9 mouse cellular contexts compared by ENCODE assay signal in genomic region chr8:94954921-94955758, GRCm38 (mm10). TPM values are rescaled to one million over a fixed set of nuclear protein-coding genes. Genes with fewer than 3 reads are reported as not detected.
DNase-seq lines count a peak whose midpoint lies in the region; ATAC-seq and TF ChIP-seq lines count a peak whose summit lies in the region.
"Had no signal": no experiment of that assay in that cellular context is flagged by ENCODE, and none has a peak within 500 bp of the region (broad histone marks: within the 10 kb centered on the region; RNA-seq: fewer than 3 reads in every experiment).

No protein-coding gene starts in this region.

- H3K27ac ChIP-seq in bone marrow macrophage, adult 2 months (ENCODE audit: insufficient read depth, low read depth, low read length): no peak overlapping the region
- no peak overlapping the region for H3K27ac ChIP-seq in hindbrain, postnatal 0 days
- peak overlapping the region; percentile 79 for H3K27ac ChIP-seq in liver, embryonic 13.5 days
- H3K27ac ChIP-seq: embryonic facial prominence, embryonic 12.5 days had no signal

- H3K9me3 ChIP-seq in hindbrain, postnatal 0 days (ENCODE audit: low read length): no peaks in the 10 kb centered on the region
- no peaks in the 10 kb centered on the region for H3K9me3 ChIP-seq in liver, embryonic 13.5 days (replicated peaks)
- H3K9me3 ChIP-seq: embryonic facial prominence, embryonic 12.5 days had no signal

- H3K9ac ChIP-seq in hindbrain, postnatal 0 days (replicated peaks; ENCODE audit: low read length): no peak overlapping the region
- peak overlapping the region; percentile 37; the same call in 1 of the 2 replicates for H3K9ac ChIP-seq in liver, embryonic 13.5 days
- H3K9ac ChIP-seq: embryonic facial prominence, embryonic 12.5 days had no signal

- peak; percentile 18 to 49 for DNase-seq in frontal cortex, postnatal 36 days (ENCODE audit: low spot score in 2 of 2)
- no peak for DNase-seq in frontal cortex, postnatal 25 days (ENCODE audit: low spot score in 2 of 2)
- peak; percentile 75 to 79 for DNase-seq in B cell, adult 2 months
- peak; percentile 76 for DNase-seq in hindbrain, postnatal 0 days (ENCODE audit: low spot score)
- DNase-seq in liver, embryonic 13.5 days: peak; percentile 60
- DNase-seq in right cerebral cortex, postnatal 10 days (ENCODE audit: low spot score in 2 of 2): peak; percentile 76
- no peak for DNase-seq in urinary bladder, adult 18-20 months (ENCODE audit: low spot score in 2 of 2)

- WGBS in hindbrain, postnatal 0 days: 40% methylated on average over 9 of the region's 9 CpGs
- 5% methylated on average over 9 of the region's 9 CpGs for WGBS in liver, embryonic 13.5 days (ENCODE audit: insufficient replicate concordance)

- H3K4me3 ChIP-seq in bone marrow macrophage, adult 2 months (ENCODE audit: insufficient read depth, low read length): peak overlapping the region; percentile 20
- H3K4me3 ChIP-seq in hindbrain, postnatal 0 days (ENCODE audit: low read length): no peak overlapping the region
- H3K4me3 ChIP-seq in liver, embryonic 13.5 days (replicated peaks): no peak overlapping the region
- H3K4me3 ChIP-seq: embryonic facial prominence, embryonic 12.5 days had no signal

- no peak for ATAC-seq in hindbrain, postnatal 0 days
- ATAC-seq in liver, embryonic 13.5 days (ENCODE audit: low read depth): peak; percentile 80

- peak; percentile 50; the same call in 1 of the 2 replicates for TF ChIP-seq CTCF in bone marrow macrophage, adult 2 months (IDR thresholded peaks at IDR 0.05; ENCODE audit: low read depth, low read length)
- TF ChIP-seq CTCF in hindbrain, postnatal 0 days (IDR thresholded peaks at IDR 0.05; ENCODE audit: low read depth): peak; percentile 67

- no peaks in the 10 kb centered on the region for H3K27me3 ChIP-seq in hindbrain, postnatal 0 days (ENCODE audit: insufficient read depth, low read length)
- no peaks in the 10 kb centered on the region for H3K27me3 ChIP-seq in liver, embryonic 13.5 days
- H3K27me3 ChIP-seq: embryonic facial prominence, embryonic 12.5 days had no signal

- no peaks in the 10 kb centered on the region for H3K36me3 ChIP-seq in hindbrain, postnatal 0 days (ENCODE audit: insufficient read depth, low read length)
- H3K36me3 ChIP-seq in liver, embryonic 13.5 days: no peaks in the 10 kb centered on the region
- H3K36me3 ChIP-seq: embryonic facial prominence, embryonic 12.5 days had no signal

- no peak for TF ChIP-seq POLR2A in bone marrow macrophage, adult 2 months (IDR thresholded peaks at IDR 0.05; ENCODE audit: borderline replicate concordance, low read depth, low read length)

- H3K4me1 ChIP-seq in bone marrow macrophage, adult 2 months (ENCODE audit: control insufficient read depth, insufficient read depth, low read length): peaks cover 7% of the 10 kb centered on the region
- H3K4me1 ChIP-seq in hindbrain, postnatal 0 days (ENCODE audit: insufficient read depth, low read length): no peaks in the 10 kb centered on the region; the same call in 1 of the 2 replicates
- H3K4me1 ChIP-seq in liver, embryonic 13.5 days (replicated peaks): peaks cover 45% of the 10 kb centered on the region
- H3K4me1 ChIP-seq: embryonic facial prominence, embryonic 12.5 days had no signal

- H3K4me2 ChIP-seq in hindbrain, postnatal 0 days (ENCODE audit: low read depth, low read length): no peak overlapping the region
- H3K4me2 ChIP-seq in liver, embryonic 13.5 days: peak overlapping the region; percentile 36
- H3K4me2 ChIP-seq: embryonic facial prominence, embryonic 12.5 days had no signal

RNA-seq across cellular contexts. Expression of gene Adgrg1, which starts 19.4 kb away (rescaled TPM):
- 1.1 and 1.8 TPM in 2 replicates for polyA plus RNA-seq in bone marrow macrophage, adult 2 months (2012; ENCODE audit: insufficient read depth, insufficient read length, missing spikeins)
- 236 and 284 TPM in 2 replicates for total RNA-seq in hindbrain, postnatal 0 days (2014; rRNA removed)
- 105 TPM in 2 replicates for polyA plus RNA-seq in hindbrain, postnatal 0 days (2015; fragmentation: Nextera tagmentation; extraction: Ambion mirVana)
- 42.7 and 55.6 TPM in 2 replicates for polyA plus RNA-seq in liver, embryonic 13.5 days (2015; fragmentation: Nextera tagmentation; extraction: Ambion mirVana)

RNA-seq across cellular contexts. Expression of gene Adgrg5, which starts 31.6 kb away (rescaled TPM):
- not detected in 2 replicates for polyA plus RNA-seq in bone marrow macrophage, adult 2 months (2012; ENCODE audit: insufficient read depth, insufficient read length, missing spikeins)
- not detected in 2 replicates for total RNA-seq in hindbrain, postnatal 0 days (2014; rRNA removed)
- polyA plus RNA-seq in hindbrain, postnatal 0 days (2015; fragmentation: Nextera tagmentation; extraction: Ambion mirVana): 0.11 TPM in 1 of 2 replicates, not detected in the other
- polyA plus RNA-seq in liver, embryonic 13.5 days (2015; fragmentation: Nextera tagmentation; extraction: Ambion mirVana): 0.43 and 0.52 TPM in 2 replicates

RNA-seq across cellular contexts. Expression of gene Ccdc102a, which starts 37.2 kb away (rescaled TPM):
- polyA plus RNA-seq in bone marrow macrophage, adult 2 months (2012; ENCODE audit: insufficient read depth, insufficient read length, missing spikeins): not detected in 2 replicates
- total RNA-seq in hindbrain, postnatal 0 days (2014; rRNA removed): 7.8 and 12.8 TPM in 2 replicates
- 5.5 and 6.1 TPM in 2 replicates for polyA plus RNA-seq in hindbrain, postnatal 0 days (2015; fragmentation: Nextera tagmentation; extraction: Ambion mirVana)
- polyA plus RNA-seq in liver, embryonic 13.5 days (2015; fragmentation: Nextera tagmentation; extraction: Ambion mirVana): 3.5 TPM in 2 replicates

Comparison
In these comparisons a context has a peak if more than half of its experiments do, and no peak if none do; other contexts are left out.
1. DNase-seq: peak in frontal cortex, postnatal 36 days (2 of 2), B cell, adult 2 months (2 of 2), hindbrain, postnatal 0 days (single experiment), liver, embryonic 13.5 days (single experiment) and right cerebral cortex, postnatal 10 days (2 of 2); none in frontal cortex, postnatal 25 days (0 of 2) and urinary bladder, adult 18-20 months (0 of 2).
2. RNA of gene Adgrg1, which starts 19.4 kb away (polyA plus RNA-seq): 105 TPM in hindbrain, postnatal 0 days and 42.7 to 55.6 TPM in liver, embryonic 13.5 days; 1.1 to 1.8 TPM in bone marrow macrophage, adult 2 months; every median in the first group is over 10 times any median in the second.